8 mouse cellular contexts compared by ENCODE assay signal in the genomic region with DNA sequence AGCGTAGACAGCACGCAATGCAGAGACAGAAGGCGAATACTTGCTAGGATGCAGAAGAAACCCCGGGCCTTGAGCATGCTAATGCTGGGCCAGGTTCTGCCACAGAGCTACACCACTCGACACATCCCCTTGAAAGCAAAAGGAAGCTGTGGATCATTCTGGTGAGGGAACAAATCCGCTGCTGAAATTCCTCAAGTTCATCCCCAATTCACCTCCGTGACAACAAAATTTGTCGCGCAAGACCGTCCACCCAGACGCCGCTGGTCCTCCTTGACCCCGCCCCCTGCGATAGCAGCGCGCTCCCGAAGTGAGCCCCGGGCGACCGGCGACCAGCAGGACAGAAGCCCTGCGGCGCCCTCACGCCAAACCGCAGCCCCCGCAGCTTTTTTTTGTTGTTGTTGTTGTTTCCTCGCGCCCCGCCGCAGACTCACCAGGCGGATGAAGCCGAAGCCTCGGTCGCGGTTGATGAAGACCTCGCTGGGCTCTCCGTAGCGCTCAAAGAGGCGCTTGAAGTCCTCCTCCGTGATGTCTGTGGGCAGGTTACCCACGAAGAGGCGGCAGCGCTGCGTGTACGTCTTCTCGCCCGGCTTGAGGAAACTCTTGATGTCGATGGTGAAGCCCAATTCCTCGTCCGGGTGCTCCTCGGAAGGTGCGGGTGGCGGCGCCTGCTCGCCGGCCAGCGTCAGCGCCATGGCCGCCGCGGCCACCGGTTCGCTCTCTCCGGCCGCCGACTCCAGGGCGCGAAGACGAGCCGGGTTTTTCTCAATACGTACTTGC. TPM values are rescaled to one million over a fixed set of nuclear protein-coding genes. Genes with fewer than 3 reads are reported as not detected.
DNase-seq lines count a peak whose midpoint lies in the region; ATAC-seq lines count a peak whose summit lies in the region.

No protein-coding gene starts in this region.

- H3K9me3 ChIP-seq in forebrain, embryonic 14.5 days (replicated peaks; ENCODE audit: control insufficient read depth, low read length): no peaks in the 10 kb centered on the region
- no peaks in the 10 kb centered on the region for H3K9me3 ChIP-seq in neural tube, embryonic 15.5 days (replicated peaks)

- intact Hi-C loops in heart, postnatal 14 days (cut with DNase I): no loop called here

- peaks cover 17% of the 10 kb centered on the region for H3K4me1 ChIP-seq in forebrain, embryonic 14.5 days (ENCODE audit: control insufficient read depth, insufficient read depth, low read length)
- H3K4me1 ChIP-seq in neural tube, embryonic 15.5 days: peaks cover 38% of the 10 kb centered on the region

- H3K27ac ChIP-seq in forebrain, embryonic 14.5 days (ENCODE audit: low read depth, low read length): peak overlapping the region; percentile 91
- H3K27ac ChIP-seq in neural tube, embryonic 15.5 days (replicated peaks): peak overlapping the region; percentile 97

- H3K4me3 ChIP-seq in forebrain, embryonic 14.5 days (ENCODE audit: low read depth, low read length): peak overlapping the region; percentile 92
- peak overlapping the region; percentile 76 for H3K4me3 ChIP-seq in neural tube, embryonic 15.5 days (replicated peaks)

- peak overlapping the region; percentile 70 for H3K4me2 ChIP-seq in forebrain, embryonic 14.5 days (ENCODE audit: low read length)
- H3K4me2 ChIP-seq in neural tube, embryonic 15.5 days: peak overlapping the region; percentile 73

- H3K9ac ChIP-seq in forebrain, embryonic 14.5 days (ENCODE audit: low read length): peak overlapping the region; percentile 89
- peak overlapping the region; percentile 68 for H3K9ac ChIP-seq in neural tube, embryonic 15.5 days (replicated peaks)

- WGBS in forebrain, embryonic 14.5 days: under 1% methylated on average over 71 of the region's 71 CpGs
- WGBS in neural tube, embryonic 15.5 days: under 1% methylated on average over 71 of the region's 71 CpGs

- no peaks in the 10 kb centered on the region for H3K36me3 ChIP-seq in forebrain, embryonic 14.5 days (ENCODE audit: control insufficient read depth, insufficient read depth, low read length)
- no peaks in the 10 kb centered on the region for H3K36me3 ChIP-seq in neural tube, embryonic 15.5 days

- peak; percentile 37 for ATAC-seq in forebrain, embryonic 14.5 days
- peak; percentile 32 for ATAC-seq in neural tube, embryonic 15.5 days (ENCODE audit: low FRiP score)

- H3K27me3 ChIP-seq in forebrain, embryonic 14.5 days (replicated peaks; ENCODE audit: control insufficient read depth, insufficient read depth, low read length): no peaks in the 10 kb centered on the region
- H3K27me3 ChIP-seq in neural tube, embryonic 15.5 days (replicated peaks): no peaks in the 10 kb centered on the region

- peak; percentile 39 for DNase-seq in ES-CJ7 (ENCODE audit: low read depth, low spot score)
- DNase-seq in cerebellum, adult 11 months: peak; percentile 65
- DNase-seq in forebrain, embryonic 14.5 days (ENCODE audit: low spot score): peak; percentile 51
- peak; percentile 76 for DNase-seq in heart, postnatal 14 days
- DNase-seq in layer of hippocampus, adult 18-20 months (ENCODE audit: low spot score in 2 of 2): peak; percentile 31 to 52
- peak; percentile 75 for DNase-seq in lung, adult 18-20 months
- peak; percentile 88 for DNase-seq in testis, postnatal 10 days (ENCODE audit: low spot score)

RNA-seq across cellular contexts. Expression of a gene that starts 0.6 kb away (rescaled TPM):
- polyA plus RNA-seq in forebrain, embryonic 14.5 days (2014; fragmentation: Nextera tagmentation; extraction: Ambion mirVana): 43.5 and 45.8 TPM in 2 replicates
- total RNA-seq in heart, postnatal 14 days (2021): 10 to 100 TPM; 13.3 to 16.4 TPM
- 10 to 100 TPM; 63.7 to 64.3 TPM for total RNA-seq in layer of hippocampus, adult 18-20 months (2021)
- 34.1 and 39.8 TPM in 2 replicates for polyA plus RNA-seq in neural tube, embryonic 15.5 days (2015; fragmentation: Nextera tagmentation; extraction: Ambion mirVana)

RNA-seq across cellular contexts. Expression of a gene that starts 34.0 kb away (rescaled TPM):
- 24.1 and 25.7 TPM in 2 replicates for polyA plus RNA-seq in forebrain, embryonic 14.5 days (2014; fragmentation: Nextera tagmentation; extraction: Ambion mirVana)
- total RNA-seq in heart, postnatal 14 days (2021): 10 to 100 TPM; 23.9 to 24.7 TPM
- total RNA-seq in layer of hippocampus, adult 18-20 months (2021): 10 to 100 TPM; 27.0 to 30.1 TPM
- polyA plus RNA-seq in neural tube, embryonic 15.5 days (2015; fragmentation: Nextera tagmentation; extraction: Ambion mirVana): 29.8 and 31.7 TPM in 2 replicates

Comparison
In these comparisons a context has a peak if more than half of its experiments do, and no peak if none do; other contexts are left out.
1. Peak in every context shown above with its lines: DNase-seq, ATAC-seq, H3K4me3 ChIP-seq and H3K27ac ChIP-seq.